Mouse (Mus musculus) cerebellum, adult 2 months (tissue): ENCODE measurements around the gene Rab3a. TPM values are rescaled to one million over a fixed set of nuclear protein-coding genes. Genes with fewer than 3 reads are reported as not detected.

Experiments used
- DNase-seq, 2 experiments: peaks; one replicate each; pipeline ENCODE4 v3.0.0; 2021
- H3K27ac ChIP-seq: fragments of 200-500 bp; 2 replicates; pipeline ENCODE4 v1.5.1; 2012; ENCODE audit warnings: low read length, control low read depth, inconsistent platforms; ENCODE audit not compliant: insufficient read depth
- H3K27me3 ChIP-seq: fragments of 200-500 bp; 2 replicates; pipeline ENCODE4 v1.6.1; 2012; ENCODE audit warnings: inconsistent platforms, mild to moderate bottlenecking, low read length, moderate library complexity; ENCODE audit not compliant: control insufficient read depth, insufficient read depth
- H3K4me1 ChIP-seq: fragments of 200-500 bp; 2 replicates; pipeline ENCODE4 v1.6.1; 2011; ENCODE audit warnings: low read length; ENCODE audit not compliant: control insufficient read depth, insufficient read depth
- H3K4me3 ChIP-seq: fragments of 200-500 bp; replicated peaks from 2 replicates; pipeline ENCODE3; 2011; ENCODE audit warnings: mild to moderate bottlenecking, low read depth, low read length, control low read depth; ENCODE audit not compliant: insufficient read depth
- CTCF ChIP-seq: fragments of 200-500 bp; IDR thresholded peaks from 2 replicates; pipeline ENCODE4 v1.5.1; 2011; ENCODE audit warnings: low read depth, mild to moderate bottlenecking, control low read depth, low read length, moderate library complexity, borderline replicate concordance; ENCODE audit not compliant: insufficient read depth
- POLR2A ChIP-seq: fragments of 200-500 bp; IDR thresholded peaks from 2 replicates; pipeline ENCODE4 v1.6.1; 2011; ENCODE audit warnings: low read length, control low read depth, borderline replicate concordance; ENCODE audit not compliant: insufficient read depth
- WGBS: fragments of 180-500 bp; shearing (Covaris S2); methylation state at CpG from one replicate; pipeline ENCODE4 v1.1.7; 2018; 5-methylcytosine and 5-hydroxymethylcytosine counted together
- polyA plus RNA-seq: library from polyadenylated mRNA; depleted of rRNA; stranded (reverse); fragments of >200 nt; gene quantifications from 2 replicates; pipeline ENCODE4 v1.2.3, GENCODE M21; 2012

The Rab3a gene
- polyA plus RNA-seq, 1 experiment, result 1,156 TPM

DNA sequence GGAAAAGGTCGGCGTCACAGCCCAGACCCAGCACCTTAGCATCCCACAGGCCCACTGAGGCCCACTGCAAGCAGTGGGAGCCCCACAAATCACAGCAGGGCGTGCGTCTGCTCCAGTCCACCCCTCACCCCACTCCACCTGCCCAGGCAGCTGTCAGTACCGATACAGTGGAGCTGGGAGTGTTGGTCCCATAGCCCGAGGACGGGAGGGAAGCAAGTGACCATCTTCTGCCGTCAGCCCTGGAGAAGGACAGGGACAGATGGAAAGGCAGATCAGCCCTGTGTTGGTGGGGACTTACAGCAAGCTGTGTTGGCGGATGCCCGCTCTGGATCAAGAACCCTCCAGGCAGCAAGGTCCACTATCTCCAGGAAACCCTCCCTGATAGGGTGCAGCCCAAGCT lies 34.6 kb downstream of the Rab3a start:
- 45% methylated on average over 10 of the region's 10 CpGs for WGBS
- TF ChIP-seq CTCF (no peak), POLR2A (no peak)
- Histone ChIP-seq H3K4me3 (no peak overlapping the region), H3K27ac (no peak overlapping the region), H3K4me1 (peaks cover 23% of the 10 kb centered on the region), H3K27me3 (no peaks in the 10 kb centered on the region)
- peak in 1 of 2 experiments; percentile 31 for DNase-seq

DNA sequence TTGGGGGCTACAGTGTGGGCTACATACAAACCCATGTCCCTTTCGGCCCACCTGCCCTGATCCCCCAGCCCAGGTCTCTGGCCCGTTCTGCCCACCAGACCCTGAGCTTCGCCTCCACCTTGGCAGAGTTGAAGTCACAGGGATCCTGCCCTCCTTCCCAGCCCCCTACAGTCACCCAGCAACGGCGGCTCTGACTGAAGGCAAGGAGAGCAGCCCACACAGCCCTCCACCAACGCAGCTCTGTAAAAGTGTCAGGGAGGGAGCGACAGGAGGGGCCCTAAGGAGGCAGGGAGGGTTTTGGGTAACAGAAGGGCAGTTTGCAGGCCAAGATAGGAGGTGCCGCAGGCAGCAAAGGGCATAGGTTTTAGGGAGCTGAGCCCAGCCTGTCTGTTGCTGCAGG lies 36.4 kb downstream of the Rab3a start:
- WGBS, result 57% methylated on average over 8 of the region's 8 CpGs
- Histone ChIP-seq H3K4me3 (no peak overlapping the region), H3K4me1 (peaks cover 23% of the 10 kb centered on the region), H3K27me3 (no peaks in the 10 kb centered on the region), H3K27ac (no peak overlapping the region)
- no peak for DNase-seq
- TF ChIP-seq POLR2A, result no peak
- TF ChIP-seq CTCF, result no peak

GRCm38 (mm10) chr8:70791294-70791701 lies 36.8 kb downstream of the Rab3a start:
- TF ChIP-seq CTCF, result no peak
- no peak for TF ChIP-seq POLR2A
- H3K4me1 ChIP-seq, result peaks cover 23% of the 10 kb centered on the region
- 72% methylated on average over 7 of the region's 7 CpGs for WGBS
- no peaks in the 10 kb centered on the region for H3K27me3 ChIP-seq
- no peak overlapping the region for H3K4me3 ChIP-seq
- no peak for DNase-seq
- H3K27ac ChIP-seq, result no peak overlapping the region

DNA sequence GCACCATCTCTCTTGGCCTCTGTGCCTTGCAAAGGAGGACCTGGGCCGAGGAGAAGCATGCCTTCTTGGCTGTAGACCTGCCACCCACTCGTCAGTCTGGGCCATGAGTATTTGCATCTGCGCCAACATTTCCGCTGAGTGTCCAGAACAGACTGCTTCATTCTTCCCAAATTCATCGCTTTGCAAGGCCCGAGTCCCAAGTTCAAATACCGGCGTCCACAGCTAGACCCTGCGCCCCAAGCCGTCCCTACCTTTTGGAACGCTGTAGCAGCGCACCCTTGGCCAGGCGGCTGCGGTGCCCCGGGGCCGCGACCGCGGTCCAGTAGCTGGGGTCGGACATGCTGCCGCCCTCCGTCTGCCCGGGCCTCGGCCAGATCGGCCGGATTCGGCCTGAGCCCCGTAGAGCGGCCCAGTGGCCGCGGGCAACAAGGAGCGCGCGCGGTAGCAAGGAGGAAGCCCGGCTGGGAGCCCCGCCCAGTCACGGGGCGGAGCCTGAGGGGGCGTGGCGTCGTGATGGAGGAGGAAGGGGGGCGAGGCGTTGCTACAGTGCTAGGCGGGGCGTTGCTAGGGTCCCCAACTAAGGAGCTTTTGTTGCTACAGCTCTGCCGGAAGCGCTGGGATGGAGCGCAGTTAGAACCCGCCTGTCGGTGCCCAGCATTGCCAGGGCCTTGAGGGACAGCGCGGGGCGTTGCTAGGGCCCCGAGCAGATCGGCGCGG lies 37.7 kb downstream of the Rab3a start:
- no peak for TF ChIP-seq CTCF
- peak; percentile 13; the same call in 1 of the 2 replicates for TF ChIP-seq POLR2A
- Histone ChIP-seq H3K27ac (no peak overlapping the region), H3K4me3 (peak overlapping the region; percentile 28), H3K4me1 (peaks cover 22% of the 10 kb centered on the region), H3K27me3 (no peaks in the 10 kb centered on the region)
- peak; percentile 84 to 89 for DNase-seq
- WGBS, result 2% methylated on average over 58 of the region's 58 CpGs

GRCm38 (mm10) chr8:70792700-70793099 lies 38.2 kb downstream of the Rab3a start:
- H3K27ac ChIP-seq, result no peak overlapping the region
- DNase-seq, result peak in 1 of 2 experiments; percentile 68
- no peak for TF ChIP-seq POLR2A
- no peak for TF ChIP-seq CTCF
- 1% methylated on average over 20 of the region's 20 CpGs for WGBS
- H3K4me3 ChIP-seq, result peak overlapping the region; percentile 28
- peaks cover 18% of the 10 kb centered on the region for H3K4me1 ChIP-seq
- no peaks in the 10 kb centered on the region for H3K27me3 ChIP-seq

DNA sequence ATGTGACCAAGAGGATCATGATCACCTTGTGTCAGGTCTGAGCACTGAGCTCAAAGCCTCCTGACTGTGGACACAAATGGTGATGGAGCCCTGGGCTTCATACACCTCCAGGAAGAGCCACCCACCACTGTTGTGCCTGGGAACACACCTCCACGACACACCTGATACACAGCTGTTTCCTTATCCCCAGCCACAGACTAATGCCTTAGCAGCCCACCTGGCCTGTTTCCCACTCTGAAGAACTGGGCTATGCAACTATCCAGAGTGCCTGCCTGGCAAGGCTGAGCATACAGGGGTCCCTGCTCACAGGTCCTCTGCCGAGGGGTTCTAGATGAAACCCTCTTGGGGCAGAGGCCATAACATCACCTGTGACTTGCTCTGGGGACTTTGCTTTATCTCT lies 39.7 kb downstream of the Rab3a start:
- Histone ChIP-seq H3K4me1 (peaks cover 8% of the 10 kb centered on the region), H3K27ac (no peak overlapping the region), H3K4me3 (no peak overlapping the region), H3K27me3 (no peaks in the 10 kb centered on the region)
- DNase-seq, result no peak
- WGBS, result 88% methylated on average over 2 of the region's 2 CpGs
- TF ChIP-seq POLR2A, result no peak
- TF ChIP-seq CTCF, result no peak

DNA sequence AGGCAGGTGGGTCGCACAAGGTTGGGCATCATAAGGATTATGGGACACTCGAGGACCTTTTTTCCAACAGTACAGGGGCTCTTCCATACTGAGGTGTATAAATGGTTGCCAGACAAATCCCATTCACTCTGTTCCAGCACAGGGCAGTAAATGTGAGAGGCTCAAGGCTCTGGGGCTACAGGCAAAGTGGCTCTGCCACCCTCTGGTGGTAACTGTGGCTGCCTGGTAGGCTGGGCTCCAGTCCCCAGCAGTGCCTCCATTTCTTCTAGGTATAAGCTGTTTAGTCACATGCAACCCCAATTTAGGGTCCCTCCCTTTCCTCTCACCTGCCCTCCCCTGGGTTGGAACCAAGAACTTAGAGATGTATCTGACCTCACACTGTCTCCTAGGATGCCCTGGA lies 40.9 kb downstream of the Rab3a start:
- Histone ChIP-seq H3K27me3 (no peaks in the 10 kb centered on the region), H3K27ac (no peak overlapping the region), H3K4me1 (peaks cover 6% of the 10 kb centered on the region), H3K4me3 (no peak overlapping the region)
- 92% methylated on average over 2 of the region's 2 CpGs for WGBS
- DNase-seq, result no peak
- TF ChIP-seq CTCF (peak; percentile 39; the same call in 1 of the 2 replicates), POLR2A (no peak)

DNA sequence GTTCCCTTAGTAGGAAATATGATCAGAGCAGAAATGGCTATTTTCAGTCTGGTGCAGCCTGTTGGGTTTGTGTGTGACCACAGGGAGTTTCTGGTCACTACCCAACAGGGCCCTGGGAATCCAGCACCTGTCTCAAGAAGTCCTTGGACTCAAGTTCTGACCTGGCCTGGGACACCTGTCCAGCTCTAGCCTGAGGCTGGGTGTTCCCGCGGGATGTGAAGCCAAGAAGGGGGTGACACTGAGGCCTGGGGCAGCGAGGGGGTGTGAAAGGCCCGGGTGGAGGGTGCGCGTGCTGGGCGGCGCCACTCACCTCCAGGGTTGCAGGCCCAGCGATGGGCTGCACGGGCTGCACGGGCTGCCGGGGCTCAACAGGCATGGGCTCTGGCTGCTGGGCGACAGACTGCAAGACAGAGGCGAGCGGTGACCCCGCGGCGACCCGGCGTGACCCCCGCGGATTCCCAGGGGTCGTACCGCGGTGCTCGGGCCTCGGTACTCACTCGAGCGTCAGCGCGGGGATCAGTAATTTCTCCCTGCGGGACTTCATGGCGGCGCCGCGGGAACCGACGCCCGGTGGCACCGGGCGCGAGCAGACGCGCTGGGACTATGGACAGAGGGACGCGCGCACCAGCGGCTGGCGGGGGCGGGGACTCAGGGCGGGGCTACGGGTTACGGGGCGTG lies 42.1 kb downstream of the Rab3a start:
- peak overlapping the region; percentile 60; the same call in 1 of the 2 replicates for H3K27ac ChIP-seq
- no peaks in the 10 kb centered on the region for H3K27me3 ChIP-seq
- TF ChIP-seq CTCF, result no peak
- TF ChIP-seq POLR2A, result no peak
- H3K4me3 ChIP-seq, result peak overlapping the region; percentile 74
- 6% methylated on average over 54 of the region's 54 CpGs for WGBS
- DNase-seq, result no peak
- H3K4me1 ChIP-seq, result peaks cover 6% of the 10 kb centered on the region
